Mouse (Mus musculus) heart, embryonic 13.5 days (tissue): ENCODE measurements around the gene Atp5mpl. TPM values are rescaled to one million over a fixed set of nuclear protein-coding genes. Genes with fewer than 3 reads are reported as not detected.

Experiments
- ATAC-seq: fragments of 200-750 bp; cut with Nextera tagmentation; 2 replicates; pipeline ENCODE4 v1.8.0; 2017; ENCODE audit warnings: moderate TSS enrichment; ENCODE audit not compliant: insufficient number of reproducible peaks, low FRiP score, low TSS enrichment; ENCODE audit errors: extremely low read depth
- H3K27ac ChIP-seq: fragments of 300-500 bp; sonication (generic); replicated peaks from 2 replicates; pipeline ENCODE4 v1.5.1; 2015; ENCODE audit warnings: moderate library complexity, mild to moderate bottlenecking, inconsistent platforms
- H3K27me3 ChIP-seq: fragments of 300-500 bp; sonication (generic); replicated peaks from 2 replicates; pipeline ENCODE4 v1.6.1; 2015; ENCODE audit warnings: mild to moderate bottlenecking, inconsistent platforms
- H3K36me3 ChIP-seq: fragments of 300-500 bp; sonication (generic); 2 replicates; pipeline ENCODE4 v1.6.1; 2015; ENCODE audit warnings: mild to moderate bottlenecking, inconsistent platforms
- H3K4me1 ChIP-seq: fragments of 300-500 bp; sonication (generic); 2 replicates; pipeline ENCODE4 v1.6.1; 2015; ENCODE audit warnings: inconsistent platforms
- H3K4me2 ChIP-seq: fragments of 300-500 bp; sonication (generic); 2 replicates; pipeline ENCODE4 v1.6.1; 2015; ENCODE audit warnings: inconsistent platforms, mild to moderate bottlenecking, moderate library complexity
- H3K4me3 ChIP-seq: fragments of 300-500 bp; sonication (generic); 2 replicates; pipeline ENCODE4 v1.5.1; 2015; ENCODE audit warnings: moderate library complexity, mild to moderate bottlenecking, inconsistent platforms
- H3K9ac ChIP-seq: fragments of 300-500 bp; sonication (generic); 2 replicates; pipeline ENCODE4 v1.6.1; 2015; ENCODE audit warnings: inconsistent platforms, mild to moderate bottlenecking, moderate library complexity
- H3K9me3 ChIP-seq: fragments of 300-500 bp; sonication (generic); 2 replicates; pipeline ENCODE4 v1.6.1; 2016; ENCODE audit warnings: inconsistent platforms
- WGBS: fragments of 180-500 bp; shearing (Covaris S2); methylation state at CpG from one replicate; pipeline ENCODE4 v1.1.7; 2015; ENCODE audit warnings: mixed read lengths; 5-methylcytosine and 5-hydroxymethylcytosine counted together
- polyA plus RNA-seq: library from polyadenylated mRNA; unstranded; fragments of >200 nt; fragmentation: Nextera tagmentation; extraction: Ambion mirVana; gene quantifications from 2 replicates; pipeline ENCODE4 v1.2.1, GENCODE M21; 2015

Atp5mpl gene
- polyA plus RNA-seq, 1 experiment from 2014 or later = 1,511 TPM

DNA sequence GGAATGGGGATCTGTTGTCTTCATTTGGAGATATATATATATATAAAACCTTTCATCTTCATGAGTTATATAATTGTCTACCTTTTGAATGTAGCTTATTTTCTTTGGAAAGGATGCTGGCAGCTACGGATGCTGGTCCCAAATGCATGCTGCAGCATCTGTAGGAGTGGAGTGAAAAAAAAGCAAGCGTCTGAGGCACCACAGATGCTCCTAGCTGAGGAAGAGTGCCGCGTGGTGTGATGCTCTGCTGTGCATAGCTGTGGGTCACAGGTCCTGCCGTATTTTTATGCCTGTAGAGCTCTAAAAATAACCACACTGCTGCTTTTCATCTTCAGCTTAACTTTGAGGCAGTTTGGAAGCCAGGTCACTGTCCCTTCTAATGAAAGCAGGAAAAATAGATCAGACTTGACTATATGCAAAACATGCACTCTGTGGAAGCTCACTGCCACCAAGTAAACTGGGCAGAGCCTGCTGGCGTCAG is 14.2 kb upstream of the Atp5mpl start, which contains the start of gene Rd3l:
TSS of gene Rd3l (minus strand) at position 431 of the 481 bp plus-strand sequence.
- Histone ChIP-seq H3K4me3 (no peak within 1 kb of the TSS), H3K36me3 (no peaks in the 10 kb centered on the region), H3K9me3 (no peaks in the 10 kb centered on the region), H3K9ac (no peak within 1 kb of the TSS), H3K4me1 (peaks cover 34% of the 10 kb centered on the region), H3K27ac (peak within 1 kb of the TSS; percentile 46), H3K27me3 (no peaks in the 10 kb centered on the region), H3K4me2 (peak within 1 kb of the TSS; percentile 32)
- 38% methylated on average over 6 of the region's 6 CpGs for WGBS
- no peak for ATAC-seq

GRCm38 (mm10) chr12:111978274-111978673 is 11.5 kb upstream of the Atp5mpl start:
- Histone ChIP-seq H3K36me3 (no peaks in the 10 kb centered on the region), H3K4me3 (no peak overlapping the region), H3K9me3 (no peaks in the 10 kb centered on the region), H3K27me3 (no peaks in the 10 kb centered on the region), H3K4me2 (no peak overlapping the region), H3K4me1 (peaks cover 34% of the 10 kb centered on the region), H3K9ac (no peak overlapping the region), H3K27ac (peak overlapping the region; percentile 89)
- 59% methylated on average over 6 of the region's 6 CpGs for WGBS
- no peak for ATAC-seq

GRCm38 (mm10) chr12:111977138-111977537 is 10.4 kb upstream of the Atp5mpl start:
- peak overlapping the region; percentile 89 for H3K27ac ChIP-seq
- peak; percentile 54; the same call in 1 of the 2 replicates for ATAC-seq
- H3K36me3 ChIP-seq = no peaks in the 10 kb centered on the region
- peak overlapping the region; percentile 63; the same call in 1 of the 2 replicates for H3K9ac ChIP-seq
- 20% methylated on average over 6 of the region's 6 CpGs for WGBS
- H3K27me3 ChIP-seq = no peaks in the 10 kb centered on the region
- peaks cover 34% of the 10 kb centered on the region for H3K4me1 ChIP-seq
- peak overlapping the region; percentile 36 for H3K4me2 ChIP-seq
- H3K4me3 ChIP-seq = no peak overlapping the region
- no peaks in the 10 kb centered on the region; the same call in 1 of the 2 replicates for H3K9me3 ChIP-seq

GRCm38 (mm10) chr12:111974578-111974977 is 7.8 kb upstream of the Atp5mpl start:
- no peaks in the 10 kb centered on the region; the same call in 1 of the 2 replicates for H3K9me3 ChIP-seq
- ATAC-seq = no peak
- H3K36me3 ChIP-seq = no peaks in the 10 kb centered on the region
- H3K9ac ChIP-seq = no peak overlapping the region
- H3K27me3 ChIP-seq = no peaks in the 10 kb centered on the region
- no peak overlapping the region for H3K4me2 ChIP-seq
- H3K27ac ChIP-seq = no peak overlapping the region
- no peak overlapping the region for H3K4me3 ChIP-seq
- 72% methylated on average over 6 of the region's 6 CpGs for WGBS
- H3K4me1 ChIP-seq = peaks cover 23% of the 10 kb centered on the region

- Histone ChIP-seq H3K27me3 (no peaks in the 10 kb centered on the region), H3K9ac (no peak overlapping the region)
Observed at GRCm38 (mm10) chr12:111972504-111972903, 5.7 kb upstream of the Atp5mpl start.

DNA sequence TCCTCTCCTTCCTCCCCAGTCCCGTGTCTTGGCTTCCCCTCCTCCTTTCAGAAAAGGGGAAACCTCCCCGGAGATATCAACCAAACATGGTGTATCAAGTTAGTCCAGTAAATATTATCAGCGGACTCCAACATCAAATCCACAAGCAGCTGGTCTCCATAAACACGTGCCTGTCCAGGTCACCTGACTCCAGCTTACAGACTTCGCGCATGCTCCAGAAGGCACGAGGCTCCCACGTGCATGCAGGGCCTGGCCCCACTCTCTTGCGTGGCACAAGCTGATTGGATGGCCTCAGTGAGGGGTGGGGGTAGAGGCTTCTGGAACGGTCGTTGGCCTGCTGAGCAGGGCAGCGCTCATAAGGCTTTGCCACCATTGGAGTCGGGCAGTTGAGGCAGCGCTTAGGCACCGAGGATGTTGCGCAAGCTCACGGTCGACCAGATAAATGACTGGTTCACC is 4.5 kb upstream of the Atp5mpl start, which contains the start of gene Tdrd9:
TSS of gene Tdrd9 (plus strand) at position 329 of the 456 bp plus-strand sequence.
- 81% methylated on average over 18 of the region's 18 CpGs for WGBS
- H3K27me3 ChIP-seq = no peaks in the 10 kb centered on the region

More at GRCm38 (mm10) chr12:111972504-111972903, 5.7 kb upstream of the Atp5mpl start:
- Histone ChIP-seq H3K4me2 (no peak overlapping the region), H3K36me3 (no peaks in the 10 kb centered on the region), H3K4me1 (peaks cover 14% of the 10 kb centered on the region), H3K9me3 (no peaks in the 10 kb centered on the region; the same call in 1 of the 2 replicates), H3K27ac (no peak overlapping the region), H3K4me3 (no peak overlapping the region)
- ATAC-seq = no peak
- WGBS = 83% methylated on average over 10 of the region's 10 CpGs

GRCm38 (mm10) chr12:111970085-111970484 is 3.3 kb upstream of the Atp5mpl start:
- Histone ChIP-seq H3K27ac (no peak overlapping the region), H3K4me2 (no peak overlapping the region), H3K4me3 (no peak overlapping the region), H3K27me3 (no peaks in the 10 kb centered on the region), H3K4me1 (peaks cover 15% of the 10 kb centered on the region), H3K9ac (no peak overlapping the region), H3K36me3 (peaks cover 2% of the 10 kb centered on the region; the same call in 1 of the 2 replicates), H3K9me3 (no peaks in the 10 kb centered on the region; the same call in 1 of the 2 replicates)
- ATAC-seq = no peak
- 71% methylated on average over 4 of the region's 4 CpGs for WGBS

More for the DNA sequence above, 4.5 kb upstream of the Atp5mpl start, which contains the start of gene Tdrd9:
- Histone ChIP-seq H3K9me3 (no peaks in the 10 kb centered on the region; the same call in 1 of the 2 replicates), H3K4me3 (no peak within 1 kb of the TSS), H3K9ac (no peak within 1 kb of the TSS), H3K27ac (no peak within 1 kb of the TSS), H3K36me3 (no peaks in the 10 kb centered on the region), H3K4me2 (no peak within 1 kb of the TSS), H3K4me1 (peaks cover 5% of the 10 kb centered on the region)
- ATAC-seq = no peak

DNA sequence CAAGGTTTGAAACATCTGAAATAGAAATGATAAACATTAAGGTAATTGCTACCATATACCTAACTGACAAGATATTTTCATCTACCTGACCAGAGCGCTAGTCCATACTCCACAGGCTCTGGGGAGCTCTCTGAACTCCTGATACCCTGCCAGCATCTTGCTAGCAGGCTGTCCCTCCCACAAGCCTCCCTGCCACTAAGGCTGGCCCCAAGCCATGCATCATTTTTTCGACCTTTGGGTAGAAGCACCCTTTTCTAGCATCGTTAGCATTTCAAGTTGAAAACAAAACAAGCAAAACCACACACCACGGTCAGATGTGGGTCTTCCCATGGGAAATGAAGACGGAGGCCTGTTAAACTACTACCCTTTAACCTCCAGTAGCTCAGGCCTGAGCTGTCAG is 3.4 kb downstream of the Atp5mpl start:
- Histone ChIP-seq H3K4me1 (peaks cover 31% of the 10 kb centered on the region), H3K9me3 (no peaks in the 10 kb centered on the region), H3K36me3 (peaks cover 63% of the 10 kb centered on the region), H3K4me2 (no peak overlapping the region), H3K4me3 (no peak overlapping the region), H3K27ac (no peak overlapping the region), H3K27me3 (no peaks in the 10 kb centered on the region), H3K9ac (no peak overlapping the region; the same call in 1 of the 2 replicates)
- WGBS = 78% methylated on average over 5 of the region's 5 CpGs
- ATAC-seq = no peak

DNA sequence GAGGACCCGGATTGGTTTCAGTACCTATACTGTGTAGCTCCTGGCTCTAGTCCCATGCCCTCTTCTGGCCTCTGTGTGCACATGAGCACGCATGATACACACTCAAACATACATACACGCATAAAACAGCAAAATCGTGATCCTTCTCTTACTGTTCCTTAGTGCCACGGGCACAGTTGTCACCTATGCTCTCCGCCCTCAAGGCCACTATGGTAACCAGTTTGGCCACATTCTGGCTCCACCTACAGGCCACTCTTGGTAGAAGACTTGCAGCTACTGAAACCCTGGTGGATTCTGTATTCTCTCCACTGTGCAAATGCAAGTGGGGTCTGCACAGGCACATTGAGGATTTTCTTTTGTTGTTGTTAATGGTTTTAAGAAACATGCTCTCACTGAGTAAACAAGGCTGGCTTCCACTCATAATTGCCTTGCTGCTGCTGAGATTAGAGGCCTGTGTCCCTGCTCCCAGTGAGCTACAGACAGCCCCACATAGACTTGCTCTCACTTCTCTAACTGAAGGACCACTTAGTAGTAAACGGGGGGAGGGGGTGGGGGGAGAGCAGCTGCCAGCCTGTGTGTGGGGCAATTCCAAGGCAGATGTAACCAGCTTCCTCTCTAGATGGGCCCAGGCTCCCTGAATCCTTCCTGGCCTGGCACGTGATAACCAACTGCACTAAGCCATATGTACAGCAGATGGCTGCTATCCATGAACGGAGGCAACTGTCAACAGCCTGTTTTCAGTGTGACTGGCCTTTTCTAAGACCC is 8.5 kb downstream of the Atp5mpl start:
- Histone ChIP-seq H3K4me3 (no peak overlapping the region), H3K4me2 (no peak overlapping the region), H3K9me3 (no peaks in the 10 kb centered on the region), H3K9ac (no peak overlapping the region), H3K27me3 (no peaks in the 10 kb centered on the region), H3K4me1 (peaks cover 9% of the 10 kb centered on the region), H3K27ac (no peak overlapping the region), H3K36me3 (peaks cover 44% of the 10 kb centered on the region)
- 36% methylated on average over 9 of the region's 9 CpGs for WGBS
- 0 out of 2 replicates have a peak, but pooled peaks have one; percentile 42 for ATAC-seq

GRCm38 (mm10) chr12:111956173-111956572 is 10.6 kb downstream of the Atp5mpl start:
- Histone ChIP-seq H3K9ac (no peak overlapping the region), H3K27me3 (no peaks in the 10 kb centered on the region), H3K9me3 (no peaks in the 10 kb centered on the region), H3K4me1 (peaks cover 15% of the 10 kb centered on the region), H3K27ac (no peak overlapping the region), H3K36me3 (peaks cover 24% of the 10 kb centered on the region), H3K4me3 (no peak overlapping the region), H3K4me2 (no peak overlapping the region)
- 78% methylated on average over 5 of the region's 5 CpGs for WGBS
- ATAC-seq = no peak

- Histone ChIP-seq H3K27me3 (no peaks in the 10 kb centered on the region), H3K36me3 (no peaks in the 10 kb centered on the region), H3K4me1 (peaks cover 5% of the 10 kb centered on the region; the same call in 1 of the 2 replicates), H3K4me3 (no peak overlapping the region), H3K9me3 (no peaks in the 10 kb centered on the region), H3K27ac (no peak overlapping the region), H3K9ac (no peak overlapping the region), H3K4me2 (no peak overlapping the region)
- no peak for ATAC-seq
- WGBS = 60% methylated on average over 5 of the region's 5 CpGs
Observed at GRCm38 (mm10) chr12:111951701-111952100, 15.1 kb downstream of the Atp5mpl start.
